Mouse (Mus musculus) embryonic fibroblast, embryonic 13.5 days (primary cell): Measurements from ENCODE around the gene Creb3l2. TPM values are rescaled to one million over a fixed set of nuclear protein-coding genes. Genes with fewer than 3 reads are reported as not detected.

Source experiments
- H3K27ac ChIP-seq: 2 replicates; pipeline ENCODE4 v1.5.1; 2012; ENCODE audit warnings: low read length, control low read depth, inconsistent platforms; ENCODE audit not compliant: insufficient read depth
- H3K4me1 ChIP-seq: 2 replicates; pipeline ENCODE4 v1.6.1; 2011; ENCODE audit warnings: low read length; ENCODE audit not compliant: control insufficient read depth, insufficient read depth
- H3K4me3 ChIP-seq: 2 replicates; pipeline ENCODE4 v1.5.1; 2011; ENCODE audit warnings: mild to moderate bottlenecking, control low read depth, low read length; ENCODE audit not compliant: insufficient read depth
- CTCF ChIP-seq: IDR thresholded peaks from 2 replicates; pipeline ENCODE4 v1.5.1; 2011; ENCODE audit warnings: mild to moderate bottlenecking, control low read depth, low read length, moderate library complexity, borderline replicate concordance; ENCODE audit not compliant: insufficient read depth
- POLR2A ChIP-seq: IDR thresholded peaks from 2 replicates; pipeline ENCODE4 v1.6.1; 2011; ENCODE audit warnings: low read depth, mild to moderate bottlenecking, control low read depth, low read length, moderate library complexity
- polyA plus RNA-seq: library from polyadenylated mRNA; stranded (reverse); fragments of >200 nt; gene quantifications from 2 replicates; pipeline ENCODE4 v1.2.4, GENCODE M21; 2011; ENCODE audit warnings: low read depth; ENCODE audit not compliant: missing spikeins, insufficient read length

Creb3l2 gene
- polyA plus RNA-seq: 55.0 and 62.8 TPM in 2 replicates

GRCm38 (mm10) chr6:37442041-37442667 is at the start of gene Creb3l2:
Creb3l2 (minus strand) TSS chr6:37442146.
- H3K4me3 ChIP-seq: peak within 1 kb of the TSS; percentile 79
- TF ChIP-seq CTCF: no peak
- TF ChIP-seq POLR2A: peak; percentile 99
- H3K27ac ChIP-seq: peak within 1 kb of the TSS; percentile 82
- H3K4me1 ChIP-seq: 0 out of 2 replicates have a peak, but pooled peaks cover 4% of the 10 kb centered on the region

- Histone ChIP-seq H3K4me1 (0 out of 2 replicates have a peak, but pooled peaks cover 3% of the 10 kb centered on the region), H3K27ac (no peak overlapping the region), H3K4me3 (no peak overlapping the region)
- no peak for TF ChIP-seq POLR2A
- TF ChIP-seq CTCF: no peak
Measured at GRCm38 (mm10) chr6:37486502-37486901, 44.6 kb upstream of the Creb3l2 start.

GRCm38 (mm10) chr6:37484588-37485070 is 42.7 kb upstream of the Creb3l2 start:
- no peak overlapping the region for H3K27ac ChIP-seq
- TF ChIP-seq POLR2A: no peak
- TF ChIP-seq CTCF: no peak
- H3K4me1 ChIP-seq: 0 out of 2 replicates have a peak, but pooled peaks cover 3% of the 10 kb centered on the region
- H3K4me3 ChIP-seq: no peak overlapping the region

GRCm38 (mm10) chr6:37483262-37483661 is 41.3 kb upstream of the Creb3l2 start:
- Histone ChIP-seq H3K4me1 (0 out of 2 replicates have a peak, but pooled peaks cover 3% of the 10 kb centered on the region), H3K4me3 (no peak overlapping the region), H3K27ac (no peak overlapping the region)
- TF ChIP-seq POLR2A: no peak
- no peak for TF ChIP-seq CTCF

GRCm38 (mm10) chr6:37481147-37481546 is 39.2 kb upstream of the Creb3l2 start:
- H3K4me1 ChIP-seq: no peaks in the 10 kb centered on the region
- H3K4me3 ChIP-seq: no peak overlapping the region
- no peak overlapping the region for H3K27ac ChIP-seq
- TF ChIP-seq POLR2A: no peak
- TF ChIP-seq CTCF: no peak

GRCm38 (mm10) chr6:37480008-37480407 is 38.1 kb upstream of the Creb3l2 start:
- Histone ChIP-seq H3K27ac (no peak overlapping the region), H3K4me3 (no peak overlapping the region), H3K4me1 (no peaks in the 10 kb centered on the region)
- TF ChIP-seq POLR2A (no peak), CTCF (no peak)

GRCm38 (mm10) chr6:37478481-37478880 is 36.5 kb upstream of the Creb3l2 start:
- H3K4me1 ChIP-seq: no peaks in the 10 kb centered on the region
- no peak overlapping the region for H3K27ac ChIP-seq
- H3K4me3 ChIP-seq: no peak overlapping the region
- no peak for TF ChIP-seq CTCF

- no peaks in the 10 kb centered on the region for H3K4me1 ChIP-seq
- no peak overlapping the region for H3K27ac ChIP-seq
- TF ChIP-seq CTCF (no peak), POLR2A (no peak)
- no peak overlapping the region for H3K4me3 ChIP-seq
Measured at GRCm38 (mm10) chr6:37473674-37474342, 31.9 kb upstream of the Creb3l2 start.

- H3K4me3 ChIP-seq: no peak overlapping the region
- TF ChIP-seq CTCF (no peak), POLR2A (no peak)
- no peak overlapping the region for H3K27ac ChIP-seq
- peaks cover 3% of the 10 kb centered on the region; the same call in 1 of the 2 replicates for H3K4me1 ChIP-seq
Measured at GRCm38 (mm10) chr6:37470216-37470615, 28.3 kb upstream of the Creb3l2 start.

- H3K4me3 ChIP-seq: peak overlapping the region; percentile 8; the same call in 1 of the 2 replicates
- H3K27ac ChIP-seq: peak overlapping the region; percentile 100
- no peak for TF ChIP-seq POLR2A
- no peak for TF ChIP-seq CTCF
- H3K4me1 ChIP-seq: peaks cover 7% of the 10 kb centered on the region; the same call in 1 of the 2 replicates
Measured at GRCm38 (mm10) chr6:37465847-37466246, 23.9 kb upstream of the Creb3l2 start.
